8 mouse cellular contexts compared by ENCODE assay signal in the genomic region with DNA sequence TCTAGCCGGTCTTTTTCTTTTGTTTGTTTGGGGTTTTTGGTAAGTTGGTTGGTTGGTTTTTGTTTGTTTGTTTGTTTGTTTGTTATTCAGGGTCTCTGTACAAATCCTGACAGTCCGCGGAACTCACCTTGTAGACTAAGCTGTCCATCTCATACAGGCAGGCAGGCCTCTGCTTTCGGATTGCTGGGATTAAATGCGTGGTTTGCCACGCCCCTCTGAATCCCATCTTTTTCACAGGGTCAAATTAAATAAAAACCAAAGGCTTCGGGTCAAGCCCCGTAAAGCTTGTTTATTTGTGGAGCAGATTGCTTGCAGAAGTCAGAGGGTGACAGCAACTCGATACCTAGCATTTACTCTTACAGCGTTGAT. TPM values are rescaled to one million over a fixed set of nuclear protein-coding genes. Genes with fewer than 3 reads are reported as not detected.
DNase-seq lines count a peak whose midpoint lies in the region; ATAC-seq and TF ChIP-seq lines count a peak whose summit lies in the region.

A gene (plus strand): TSS at position 338 of the 369 bp plus-strand sequence.

- H3K4me1 ChIP-seq in lung, adult 2 months (ENCODE audit: control insufficient read depth, insufficient read depth, low read length) = peaks cover 3% of the 10 kb centered on the region
- no peaks in the 10 kb centered on the region for H3K4me1 ChIP-seq in bone marrow, adult 2 months (ENCODE audit: control insufficient read depth, insufficient read depth, low read length)
- H3K4me1 ChIP-seq in intestine, embryonic 16.5 days (ENCODE audit: control insufficient read depth, insufficient read depth, low read length) = peaks cover 6% of the 10 kb centered on the region
- H3K4me1 ChIP-seq in megakaryocyte, embryonic 14.5 days = peaks cover 23% of the 10 kb centered on the region

- no peak for TF ChIP-seq POLR2A in lung, adult 2 months (IDR thresholded peaks at IDR 0.05; ENCODE audit: borderline replicate concordance, extremely low read depth, low read depth, low read length)
- no peak for TF ChIP-seq POLR2A in bone marrow, adult 2 months (IDR thresholded peaks at IDR 0.05; ENCODE audit: borderline replicate concordance, control insufficient read depth, low read depth, low read length)

- ATAC-seq in intestine, embryonic 16.5 days = peak; percentile 27

- intact Hi-C loops in gastrocnemius, postnatal 36 days (cut with DNase I) = no loop called here

- 10% methylated on average over 10 of the region's 10 CpGs for WGBS in lung, adult 2 months
- WGBS in bone marrow, adult 2 months = 13% methylated on average over 10 of the region's 10 CpGs
- WGBS in intestine, embryonic 16.5 days = 8% methylated on average over 10 of the region's 10 CpGs

- H3K27ac ChIP-seq in bone marrow, adult 2 months (ENCODE audit: control insufficient read depth, insufficient read depth, low read depth, low read length, poor library complexity) = peak within 1 kb of the TSS; percentile 84
- peak within 1 kb of the TSS; percentile 91 for H3K27ac ChIP-seq in intestine, embryonic 16.5 days (ENCODE audit: low read length)

- no peaks in the 10 kb centered on the region for H3K9me3 ChIP-seq in intestine, embryonic 16.5 days (ENCODE audit: control insufficient read depth, low read length)
- no peaks in the 10 kb centered on the region for H3K9me3 ChIP-seq in megakaryocyte, embryonic 14.5 days

- peak within 1 kb of the TSS; percentile 89 for H3K9ac ChIP-seq in intestine, embryonic 16.5 days (ENCODE audit: low read depth, low read length)

- no peaks in the 10 kb centered on the region for H3K36me3 ChIP-seq in intestine, embryonic 16.5 days (ENCODE audit: control insufficient read depth, insufficient read depth, low read length)
- H3K36me3 ChIP-seq in megakaryocyte, embryonic 14.5 days (replicated peaks; ENCODE audit: low read length) = peaks cover 25% of the 10 kb centered on the region

- no peaks in the 10 kb centered on the region for H3K27me3 ChIP-seq in intestine, embryonic 16.5 days (replicated peaks; ENCODE audit: control insufficient read depth, insufficient read depth, low read length)
- H3K27me3 ChIP-seq in megakaryocyte, embryonic 14.5 days (replicated peaks) = no peaks in the 10 kb centered on the region

- H3K4me2 ChIP-seq in intestine, embryonic 16.5 days (ENCODE audit: low read depth, low read length) = peak within 1 kb of the TSS; percentile 76

- no peak for TF ChIP-seq CTCF in lung, adult 2 months (IDR thresholded peaks at IDR 0.05; ENCODE audit: insufficient read depth, low read length)
- TF ChIP-seq CTCF in bone marrow, adult 2 months (IDR thresholded peaks at IDR 0.05; ENCODE audit: control insufficient read depth, insufficient read depth, low read length) = no peak

- H3K4me3 ChIP-seq in lung, adult 2 months (replicated peaks; ENCODE audit: extremely low read depth, low read depth, low read length) = peak within 1 kb of the TSS; percentile 94
- H3K4me3 ChIP-seq in bone marrow, adult 2 months (replicated peaks; ENCODE audit: control insufficient read depth, low read depth, low read length) = peak within 1 kb of the TSS; percentile 88
- peak within 1 kb of the TSS; percentile 83 for H3K4me3 ChIP-seq in intestine, embryonic 16.5 days (ENCODE audit: low read length)
- H3K4me3 ChIP-seq in megakaryocyte, embryonic 14.5 days (replicated peaks) = peak within 1 kb of the TSS; percentile 99

- DNase-seq in lung, adult 2 months = no peak
- DNase-seq in lung, postnatal 36 days = no peak
- no peak for DNase-seq in gastrocnemius, postnatal 36 days
- no peak for DNase-seq in thymus, postnatal 36 days
- no peak for DNase-seq in cerebellum, postnatal 36 days

RNA-seq across cellular contexts. Expression of the gene that starts here (rescaled TPM):
- polyA plus RNA-seq in lung, adult 2 months (2012; rRNA removed) = 17.0 and 19.2 TPM in 2 replicates
- 16.7 and 28.2 TPM in 2 replicates for polyA plus RNA-seq in bone marrow, adult 2 months (2011; ENCODE audit: insufficient read depth, insufficient read length, low replicate concordance, missing spikeins)
- total RNA-seq in gastrocnemius, postnatal 36 days (2021) = 10 to 100 TPM; 33.3 to 42.1 TPM
- 77.5 and 77.8 TPM in 2 replicates for polyA plus RNA-seq in intestine, embryonic 16.5 days (2015; fragmentation: Nextera tagmentation; extraction: Ambion mirVana)
- 7.9 and 26.4 TPM in 2 replicates for polyA plus RNA-seq in megakaryocyte, embryonic 14.5 days (2012; ENCODE audit: insufficient read depth, low replicate concordance)
